Mouse (Mus musculus): ENCODE measurements around the gene Nos1ap. TPM values are rescaled to one million over a fixed set of nuclear protein-coding genes. Genes with fewer than 3 reads are reported as not detected.

Gene Nos1ap
- total RNA-seq, 2 experiments from 2014 or later, result 17.4 to 23.6 TPM

GRCm38 (mm10) chr1:170416206-170416605 is 173.5 kb downstream of the Nos1ap start:
- no peak for DNase-seq

- no peak for DNase-seq
Observed at GRCm38 (mm10) chr1:170415395-170415794, 174.3 kb downstream of the Nos1ap start.

GRCm38 (mm10) chr1:170410402-170411191 is 179.1 kb downstream of the Nos1ap start:
- DNase-seq, result no peak

GRCm38 (mm10) chr1:170409091-170409490 is 180.6 kb downstream of the Nos1ap start:
- DNase-seq, result no peak

GRCm38 (mm10) chr1:170406921-170407320 is 182.7 kb downstream of the Nos1ap start:
- no peak for DNase-seq

- no peak for DNase-seq
Observed at GRCm38 (mm10) chr1:170405152-170405551, 184.5 kb downstream of the Nos1ap start.

GRCm38 (mm10) chr1:170402682-170403081 is 187.0 kb downstream of the Nos1ap start:
- no peak for DNase-seq

GRCm38 (mm10) chr1:170398866-170399265 is 190.8 kb downstream of the Nos1ap start:
- no peak for DNase-seq

GRCm38 (mm10) chr1:170395101-170395500 is 194.6 kb downstream of the Nos1ap start:
- peak; percentile 44 to 66 for DNase-seq

- DNase-seq, result no peak
Observed at GRCm38 (mm10) chr1:170394641-170395040, 195.0 kb downstream of the Nos1ap start.

GRCm38 (mm10) chr1:170392771-170393728 is 196.6 kb downstream of the Nos1ap start:
- peak; percentile 60 to 66 for DNase-seq

- peak; percentile 23 to 25 for DNase-seq
Observed at GRCm38 (mm10) chr1:170387180-170387912, 202.3 kb downstream of the Nos1ap start.

GRCm38 (mm10) chr1:170385416-170385815 is 204.2 kb downstream of the Nos1ap start:
- no peak for DNase-seq

- no peak for DNase-seq
Observed at GRCm38 (mm10) chr1:170383530-170383929, 206.1 kb downstream of the Nos1ap start.

- no peak for DNase-seq
Observed at GRCm38 (mm10) chr1:170381457-170381856, 208.2 kb downstream of the Nos1ap start.

- no peak for DNase-seq
Observed at GRCm38 (mm10) chr1:170380505-170380904, 209.2 kb downstream of the Nos1ap start.

GRCm38 (mm10) chr1:170375721-170376120 is 213.9 kb downstream of the Nos1ap start:
- DNase-seq, result no peak

GRCm38 (mm10) chr1:170373750-170374149 is 215.9 kb downstream of the Nos1ap start:
- no peak for DNase-seq

GRCm38 (mm10) chr1:170371191-170371792 is 218.4 kb downstream of the Nos1ap start:
- DNase-seq, result no peak

- no peak for DNase-seq
Observed at GRCm38 (mm10) chr1:170368864-170369263, 220.8 kb downstream of the Nos1ap start.

GRCm38 (mm10) chr1:170366981-170367700 is 222.5 kb downstream of the Nos1ap start:
- no peak for DNase-seq

Data from heart, adult 18-20 months (tissue).